Mouse (Mus musculus) testis, adult 2 months (tissue): Measurements from ENCODE around the gene Usp38. TPM values are rescaled to one million over a fixed set of nuclear protein-coding genes. Genes with fewer than 3 reads are reported as not detected.

Source experiments
- H3K27ac ChIP-seq: fragments of 200-500 bp; 2 replicates; pipeline ENCODE4 v1.5.1; 2012; ENCODE audit warnings: low read depth, low read length; ENCODE audit not compliant: control insufficient read depth, insufficient read depth
- H3K27me3 ChIP-seq: fragments of 200-500 bp; 2 replicates; pipeline ENCODE4 v1.6.1; 2012; ENCODE audit warnings: mild to moderate bottlenecking, low read length, moderate library complexity; ENCODE audit not compliant: control insufficient read depth, insufficient read depth
- H3K36me3 ChIP-seq: fragments of 200-500 bp; 2 replicates; pipeline ENCODE4 v1.6.1; 2012; ENCODE audit warnings: mild to moderate bottlenecking, low read length; ENCODE audit not compliant: control insufficient read depth, insufficient read depth
- H3K4me1 ChIP-seq: fragments of 200-500 bp; 2 replicates; pipeline ENCODE4 v1.6.1; 2012; ENCODE audit warnings: low read length; ENCODE audit not compliant: control insufficient read depth, insufficient read depth
- H3K4me3 ChIP-seq: fragments of 200-500 bp; 2 replicates; pipeline ENCODE4 v1.5.1; 2012; ENCODE audit warnings: low read depth, mild to moderate bottlenecking, low read length, moderate library complexity, mixed read lengths; ENCODE audit not compliant: control insufficient read depth
- CTCF ChIP-seq: fragments of 200-500 bp; IDR thresholded peaks from 2 replicates; pipeline ENCODE4 v1.5.1; 2012; ENCODE audit warnings: low read depth, mild to moderate bottlenecking, inconsistent platforms, low read length, moderate library complexity; ENCODE audit not compliant: control insufficient read depth, insufficient read depth, insufficient replicate concordance
- POLR2A ChIP-seq: fragments of 200-500 bp; IDR thresholded peaks from 2 replicates; pipeline ENCODE4 v1.6.1; 2012; ENCODE audit warnings: low read depth, mild to moderate bottlenecking, inconsistent platforms, low read length, moderate library complexity; ENCODE audit not compliant: control insufficient read depth
- polyA plus RNA-seq: library from polyadenylated mRNA; depleted of rRNA; stranded (reverse); fragments of >200 nt; gene quantifications from 2 replicates; pipeline ENCODE4 v1.2.3, GENCODE M21; 2012

Gene Usp38
- polyA plus RNA-seq, 1 experiment, result 8.1 TPM

DNA sequence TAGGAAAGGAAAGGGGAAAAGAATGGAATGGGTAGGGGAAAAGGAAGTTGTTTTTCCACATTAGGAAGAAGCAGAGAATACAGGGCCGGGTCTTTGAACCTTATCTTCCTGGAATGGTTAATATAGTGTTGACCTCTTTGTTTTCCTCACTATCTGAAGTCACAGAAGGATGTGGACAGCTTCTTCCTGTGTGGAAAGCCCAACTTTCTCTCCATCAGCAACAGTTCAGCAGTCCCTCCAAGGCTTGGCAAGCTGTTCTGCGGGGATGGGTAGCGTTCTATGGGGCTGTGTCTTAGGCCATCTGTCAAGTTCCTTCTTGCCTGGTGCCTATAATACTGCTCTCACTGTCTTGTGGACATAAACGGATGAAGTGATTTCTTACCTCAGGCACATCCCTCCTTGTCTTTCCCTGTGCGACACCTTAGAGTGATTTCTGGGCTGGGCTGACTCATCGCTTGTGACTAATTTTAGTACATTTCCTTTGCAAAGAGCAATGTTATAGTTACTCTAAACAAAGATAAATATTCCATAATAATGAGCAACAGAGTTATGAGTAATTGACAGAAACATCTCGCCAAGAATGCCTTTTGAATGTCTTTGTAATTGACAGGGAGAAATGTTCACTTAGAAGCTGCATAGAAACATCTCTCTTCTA lies 52.7 kb downstream of the Usp38 start:
- TF ChIP-seq CTCF, result no peak
- no peak for TF ChIP-seq POLR2A
- no peak overlapping the region for H3K27ac ChIP-seq
- H3K4me1 ChIP-seq, result no peaks in the 10 kb centered on the region
- no peaks in the 10 kb centered on the region for H3K27me3 ChIP-seq
- H3K36me3 ChIP-seq, result no peaks in the 10 kb centered on the region
- no peak overlapping the region for H3K4me3 ChIP-seq

DNA sequence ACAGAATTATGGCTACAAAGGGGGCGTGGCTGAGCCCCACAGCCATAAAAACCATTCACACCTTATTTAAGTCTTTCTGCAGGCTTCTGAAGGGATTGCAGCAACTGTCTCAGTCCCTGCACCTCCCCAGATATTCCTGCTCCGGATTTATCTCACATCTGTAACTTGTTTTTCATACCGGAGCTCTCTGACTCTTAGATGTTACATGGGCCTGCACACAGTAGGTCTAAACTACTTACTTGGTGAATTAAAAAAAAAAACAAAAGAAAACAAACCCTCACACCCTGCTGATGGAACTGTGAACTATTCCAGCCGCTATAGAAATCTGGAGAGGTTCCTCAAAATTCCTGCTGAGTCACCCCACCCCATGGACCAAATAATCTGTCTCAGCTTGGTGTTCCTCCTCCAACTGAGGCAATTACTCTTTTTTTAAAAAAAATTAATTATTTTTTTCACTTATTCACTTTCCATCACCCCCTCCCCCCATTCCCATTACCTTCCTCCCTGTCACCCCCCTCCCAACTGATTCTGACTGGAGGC lies 53.6 kb downstream of the Usp38 start:
- Histone ChIP-seq H3K4me3 (no peak overlapping the region), H3K27ac (no peak overlapping the region)

DNA sequence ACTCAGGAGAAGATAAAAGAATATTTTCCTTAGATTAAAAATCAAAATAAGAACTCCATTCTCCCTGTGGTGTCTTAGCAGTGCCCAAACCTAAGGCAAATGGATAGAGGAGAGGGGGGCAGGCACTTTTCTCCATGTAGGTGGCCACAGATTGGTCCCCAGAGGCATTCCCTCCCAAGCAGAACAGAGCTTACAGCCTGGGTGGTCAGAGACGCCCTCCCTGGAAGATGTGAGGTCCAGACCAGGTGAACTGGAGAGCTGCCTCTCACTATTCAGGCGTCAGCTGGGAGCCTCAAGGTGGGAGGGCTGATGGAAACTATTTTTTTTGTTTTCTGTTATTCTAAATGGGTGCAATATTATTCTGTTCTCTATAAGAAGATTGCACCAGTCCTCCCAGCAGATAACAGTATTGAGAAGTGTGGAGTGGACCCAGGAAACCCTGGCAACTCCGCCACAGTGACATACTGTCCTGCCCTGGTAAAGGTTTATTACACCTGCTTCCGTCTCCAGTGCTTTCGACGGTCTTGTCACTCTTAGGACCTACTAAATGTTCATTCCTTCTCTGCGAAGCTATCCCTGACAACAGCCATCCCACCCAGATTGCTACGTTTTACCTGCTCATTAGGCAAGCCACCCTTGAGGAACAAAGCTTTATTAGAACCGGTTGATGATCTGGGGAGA lies 55.0 kb downstream of the Usp38 start:
- Histone ChIP-seq H3K27ac (no peak overlapping the region), H3K4me3 (no peak overlapping the region), H3K4me1 (no peaks in the 10 kb centered on the region), H3K27me3 (no peaks in the 10 kb centered on the region), H3K36me3 (no peaks in the 10 kb centered on the region)
- TF ChIP-seq CTCF (no peak), POLR2A (no peak)

More for the DNA sequence above, 53.6 kb downstream of the Usp38 start:
- no peaks in the 10 kb centered on the region for H3K36me3 ChIP-seq
- TF ChIP-seq CTCF (no peak), POLR2A (no peak)
- no peaks in the 10 kb centered on the region for H3K4me1 ChIP-seq
- H3K27me3 ChIP-seq, result no peaks in the 10 kb centered on the region

DNA sequence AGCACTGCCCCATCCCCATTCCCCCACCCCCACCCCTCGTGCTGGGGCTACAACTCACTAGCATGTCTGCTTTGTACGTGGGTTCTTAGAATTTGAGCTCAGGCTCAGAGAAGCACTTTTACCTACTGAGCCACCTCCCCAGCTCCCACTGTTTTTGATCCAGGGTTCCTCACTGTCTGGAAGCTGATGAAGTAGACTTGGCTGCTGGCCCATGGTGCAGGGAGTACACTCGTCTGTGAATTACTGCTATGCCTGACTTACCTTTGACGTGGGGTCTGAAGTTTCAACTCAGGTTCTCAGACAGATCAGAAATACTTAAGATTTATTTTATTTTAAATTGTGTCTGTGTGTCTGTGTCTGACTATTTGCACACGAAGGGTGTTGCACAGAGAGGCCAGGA lies 57.0 kb downstream of the Usp38 start:
- TF ChIP-seq POLR2A (no peak), CTCF (no peak)
- Histone ChIP-seq H3K27ac (no peak overlapping the region), H3K27me3 (no peaks in the 10 kb centered on the region), H3K4me1 (no peaks in the 10 kb centered on the region), H3K36me3 (no peaks in the 10 kb centered on the region), H3K4me3 (no peak overlapping the region)

DNA sequence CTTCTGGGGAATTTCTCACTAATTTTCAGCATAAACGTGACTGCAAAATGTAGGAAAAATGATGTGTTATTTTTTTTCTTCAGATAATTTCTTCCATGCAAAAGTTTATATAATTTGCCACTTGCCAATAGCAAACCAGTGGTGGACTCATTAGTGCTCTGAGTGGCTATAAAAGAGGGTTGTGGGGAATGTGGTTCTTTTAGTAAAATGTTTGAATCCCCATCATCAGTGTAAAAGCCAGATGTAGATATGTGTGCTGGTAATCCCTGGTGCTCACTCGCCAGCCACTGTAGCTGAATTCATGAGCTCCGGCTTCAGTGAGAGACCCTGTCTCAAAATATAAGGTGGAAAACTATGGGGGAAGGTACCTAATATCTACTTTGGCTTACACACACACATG lies 61.8 kb downstream of the Usp38 start:
- Histone ChIP-seq H3K4me3 (no peak overlapping the region), H3K4me1 (no peaks in the 10 kb centered on the region), H3K36me3 (no peaks in the 10 kb centered on the region), H3K27me3 (no peaks in the 10 kb centered on the region), H3K27ac (no peak overlapping the region)
- no peak for TF ChIP-seq CTCF
- no peak for TF ChIP-seq POLR2A

DNA sequence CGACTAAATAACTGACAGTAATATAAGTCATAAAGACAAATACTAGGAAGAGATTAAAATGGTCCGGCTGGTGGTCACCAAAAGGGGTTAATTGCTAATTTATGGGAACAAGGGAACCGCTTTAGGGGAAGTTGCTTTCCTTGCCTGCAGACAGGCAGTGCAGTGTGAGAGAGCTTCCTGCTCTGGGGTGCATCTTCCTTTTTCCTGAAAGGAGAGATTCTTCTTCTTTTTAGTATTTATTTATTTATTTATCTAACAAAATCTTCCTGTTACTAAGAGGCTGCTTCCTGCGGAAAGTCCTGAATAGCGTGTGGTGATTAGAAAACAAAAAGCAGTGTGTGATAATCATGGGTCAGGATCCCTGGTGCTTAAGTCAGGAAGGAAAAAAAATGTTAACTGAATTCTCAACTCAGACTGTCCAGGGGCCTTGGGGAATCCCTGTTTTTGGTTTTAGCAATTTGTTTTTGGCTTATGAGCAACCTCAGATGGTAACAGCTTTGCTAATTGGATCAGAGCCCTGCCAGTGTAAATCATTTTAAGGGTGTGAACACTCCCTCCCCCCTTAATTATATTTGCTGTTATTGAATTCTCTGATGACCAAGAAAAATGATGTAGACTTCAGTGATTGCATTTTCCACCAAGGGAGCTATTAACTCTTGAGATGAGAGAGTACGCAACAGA lies 62.4 kb downstream of the Usp38 start:
- no peak overlapping the region for H3K27ac ChIP-seq
- no peaks in the 10 kb centered on the region for H3K36me3 ChIP-seq
- H3K27me3 ChIP-seq, result no peaks in the 10 kb centered on the region
- no peaks in the 10 kb centered on the region for H3K4me1 ChIP-seq
- no peak overlapping the region for H3K4me3 ChIP-seq
- no peak for TF ChIP-seq POLR2A
- no peak for TF ChIP-seq CTCF
